Mouse (Mus musculus) thymus, adult 18-20 months (tissue): ENCODE data around the gene Art3.

Experiments
- DNase-seq, 2 experiments: peaks; one replicate each; pipeline ENCODE4 v3.0.0; 2022; ENCODE audit warnings: mixed read lengths in 2 of 2

Gene Art3

GRCm38 (mm10) chr5:92331635-92332338 is at the start of gene Art3:
Art3 (plus strand) TSS chr5:92331827.
- DNase-seq, result no peak

DNA sequence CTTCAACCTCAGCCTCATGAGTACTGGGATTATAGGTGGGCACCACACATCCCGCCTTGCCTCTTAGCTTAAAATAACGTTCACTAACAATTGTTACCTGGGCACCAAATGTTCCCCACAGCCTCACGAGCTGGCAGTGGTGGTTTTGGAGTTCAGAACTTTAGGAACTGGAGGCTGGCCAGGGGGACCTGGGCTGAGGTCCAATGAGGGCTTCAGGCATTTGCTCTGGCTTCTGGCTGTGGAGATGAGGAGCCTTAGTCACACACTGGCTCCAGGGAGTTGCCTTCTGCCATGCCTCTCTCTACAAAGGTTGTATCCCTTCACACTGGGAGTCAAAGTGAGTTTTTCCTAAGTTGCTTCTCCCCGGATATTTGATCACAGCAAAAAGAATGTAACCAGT is 49.1 kb upstream of the Art3 start:
- no peak for DNase-seq

DNA sequence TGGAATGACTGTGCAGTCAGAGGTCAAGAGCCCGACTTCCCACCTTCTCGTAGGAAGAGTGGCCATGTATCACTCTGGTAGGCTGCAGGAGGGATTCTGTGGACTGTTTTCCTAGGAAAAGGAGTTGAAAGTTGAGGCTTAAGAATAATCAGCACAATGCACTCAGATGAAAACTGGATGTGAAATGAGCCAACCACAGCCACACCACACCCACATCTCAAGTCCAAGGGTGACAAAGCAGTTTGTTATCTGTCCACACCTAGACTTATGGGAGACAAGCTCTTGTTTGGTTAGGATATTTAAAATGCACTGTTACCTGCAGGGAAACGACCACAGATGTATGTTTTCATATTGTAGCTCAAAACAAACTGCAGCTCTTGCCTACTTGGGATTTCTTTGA is 48.5 kb upstream of the Art3 start:
- DNase-seq, result no peak

- DNase-seq, result no peak
These were observed 43.8 kb upstream of the Art3 start for GRCm38 (mm10) chr5:92287840-92288239.

DNA sequence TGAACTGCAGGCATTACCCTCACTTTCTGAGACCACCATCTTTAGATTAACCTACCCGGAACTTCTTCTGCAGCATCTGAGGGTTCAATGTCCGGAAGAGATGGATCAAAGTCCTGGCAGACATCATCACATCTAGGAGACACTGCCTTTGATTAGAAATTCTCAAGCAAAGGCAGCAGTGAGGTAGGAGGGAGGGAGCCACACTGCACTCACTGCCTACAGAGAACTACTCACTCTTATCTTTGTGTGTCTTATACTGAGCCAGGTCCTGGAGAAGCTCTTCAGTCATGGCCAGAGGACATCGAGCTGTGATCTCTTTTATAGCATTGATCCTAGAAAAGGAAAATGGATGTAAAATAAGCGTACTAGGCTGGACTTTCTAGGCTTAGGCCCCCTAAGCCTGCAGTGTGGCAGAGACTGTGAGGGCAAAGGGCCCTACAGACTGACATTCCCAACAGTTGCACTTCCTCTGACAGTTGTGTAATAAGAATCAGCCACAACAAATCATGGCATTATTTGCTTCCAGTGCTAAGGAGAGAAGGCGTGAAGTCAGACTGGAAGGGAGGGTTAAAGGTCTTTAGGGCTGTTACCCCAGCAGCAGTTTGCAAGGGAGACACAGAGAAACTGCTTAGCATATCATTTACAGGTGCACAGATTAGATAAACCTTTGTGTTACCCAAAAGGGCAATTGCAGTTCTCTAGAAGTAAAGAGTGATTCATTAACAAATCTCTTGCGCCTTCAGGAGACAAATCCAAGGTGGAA is 39.8 kb upstream of the Art3 start:
- no peak for DNase-seq

DNA sequence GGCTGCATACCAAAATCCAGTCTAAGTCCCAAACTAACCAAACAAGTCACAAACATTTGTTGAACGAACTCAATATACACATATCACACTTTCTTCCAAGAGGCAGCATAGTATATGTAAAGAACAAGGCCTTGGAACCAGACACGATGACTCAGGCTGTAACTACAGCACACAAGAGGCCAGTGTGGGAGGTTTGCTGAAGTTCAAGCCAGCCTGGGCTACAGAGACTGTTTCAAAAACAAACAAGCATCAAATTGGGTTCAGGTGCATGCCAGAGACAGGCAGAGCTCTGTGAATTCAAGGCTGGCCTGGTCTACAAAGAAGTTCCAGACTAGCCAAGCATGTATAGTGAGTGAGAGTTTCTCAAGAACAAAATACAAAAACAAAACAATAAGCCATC is 37.1 kb upstream of the Art3 start:
- no peak for DNase-seq

DNA sequence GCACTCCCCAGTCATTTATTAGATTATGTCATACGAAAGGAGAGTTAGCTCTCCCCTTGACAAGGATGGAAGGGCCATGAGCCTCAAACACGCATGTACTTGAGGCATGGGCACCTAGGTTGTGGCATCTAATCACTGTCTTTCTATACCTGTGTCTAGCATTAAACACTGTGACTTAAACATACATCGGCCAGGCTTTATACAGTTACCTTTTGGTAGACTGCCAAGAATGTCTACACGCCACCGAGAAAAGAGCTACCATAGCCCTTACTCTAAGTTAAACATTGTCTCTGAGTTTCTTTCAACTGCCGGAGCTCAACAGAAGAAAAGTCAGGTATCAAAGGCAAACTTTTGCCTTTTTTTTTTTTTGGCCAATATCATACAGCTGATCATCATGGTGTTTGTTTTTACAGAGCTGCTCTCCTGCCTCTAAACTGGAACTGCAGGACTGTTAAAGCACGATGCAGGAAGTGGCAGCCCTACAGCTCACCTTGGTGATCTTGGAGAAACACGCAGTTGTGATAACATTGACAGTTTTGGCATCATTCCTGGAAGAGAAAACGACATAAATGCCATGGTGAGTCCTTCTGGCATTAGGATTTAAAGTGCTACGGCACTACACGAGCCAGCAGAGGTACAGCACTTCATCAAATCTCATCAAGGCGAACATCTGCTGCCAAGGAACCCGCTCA is 29.3 kb upstream of the Art3 start:
- no peak for DNase-seq

DNA sequence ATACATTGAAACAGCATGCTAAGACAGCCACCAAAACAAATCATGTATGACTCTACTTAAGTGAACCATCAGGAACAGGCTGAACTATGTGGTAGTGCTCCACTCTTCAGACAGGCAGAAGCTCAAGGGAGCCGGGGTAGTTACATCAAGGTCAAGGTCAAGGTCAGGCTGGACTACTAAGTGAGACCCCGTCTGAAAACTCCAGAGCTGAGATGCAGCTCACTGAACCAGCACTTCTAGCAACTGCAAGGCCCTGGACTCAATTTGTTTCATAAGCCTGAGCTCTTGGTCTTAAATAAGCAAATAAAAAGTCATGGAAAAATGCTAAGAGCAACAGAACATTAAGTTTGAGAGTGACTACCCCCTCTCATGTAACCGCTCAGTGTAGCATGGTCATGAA is 27.3 kb upstream of the Art3 start:
- no peak for DNase-seq

DNA sequence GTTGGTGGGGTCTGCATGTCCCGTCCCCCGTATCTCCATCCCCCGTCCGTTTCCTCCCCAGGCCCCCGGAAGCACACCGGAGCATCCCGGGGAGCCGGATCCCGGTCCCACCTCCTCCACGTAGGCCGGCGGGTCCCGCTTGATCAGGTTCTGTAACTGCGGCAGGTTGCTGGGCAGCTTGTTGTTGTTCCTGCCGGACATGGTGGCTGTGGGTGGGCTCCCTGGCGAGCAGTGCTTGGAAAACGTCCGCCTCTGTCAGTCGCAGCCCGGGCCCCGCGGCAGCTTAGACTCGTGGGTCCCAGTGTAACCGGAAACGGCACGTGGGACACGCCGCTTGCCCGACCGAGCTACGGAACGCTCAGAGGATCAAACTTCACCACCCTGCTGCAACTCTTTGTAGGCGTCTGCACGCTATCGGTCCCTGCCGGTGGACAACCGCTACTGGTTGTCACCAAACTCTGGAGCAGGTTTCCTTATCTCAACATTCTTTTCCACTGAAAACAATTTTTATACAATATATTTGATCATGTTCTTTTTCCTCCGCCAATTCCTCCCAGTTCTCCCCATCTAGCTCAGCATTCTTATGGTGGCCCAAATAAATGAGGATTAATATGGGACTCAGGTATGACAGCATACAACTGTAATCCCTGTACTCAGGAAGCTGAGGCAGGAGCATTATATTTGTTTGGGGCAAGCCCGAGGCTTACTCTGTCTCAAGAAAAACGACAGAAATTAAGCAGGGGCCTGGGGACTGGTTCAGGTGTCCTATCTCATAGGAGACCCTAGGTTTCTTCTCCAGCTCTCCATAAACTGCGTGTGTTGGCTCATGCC is 21.7 kb upstream of the Art3 start, which contains the start of gene Sdad1:
Gene Sdad1, minus strand, starts transcription at position 799 of the 831 bp plus-strand sequence.
- DNase-seq, result peak; percentile 86 to 90

- DNase-seq, result peak; percentile 28 to 67
These were observed 19.4 kb upstream of the Art3 start for GRCm38 (mm10) chr5:92312046-92312715.

DNA sequence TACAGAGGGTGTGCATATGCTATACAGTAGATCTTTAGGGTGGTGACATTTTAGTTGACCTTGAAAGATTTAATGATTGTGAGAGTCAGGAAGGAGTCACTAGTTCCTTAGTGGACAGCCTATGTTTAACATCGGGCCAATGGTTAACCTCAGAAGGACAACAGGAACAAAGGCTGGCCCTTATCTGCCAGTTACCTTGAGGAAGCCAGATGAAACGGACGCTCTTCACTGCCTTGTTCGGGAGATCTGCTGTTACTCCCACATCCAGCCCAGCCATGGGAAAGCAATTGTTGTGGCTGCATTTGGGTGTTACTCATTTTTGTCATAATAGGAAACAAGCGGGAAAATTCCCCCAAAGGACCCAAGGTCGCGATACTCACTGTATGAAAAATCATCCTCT is 17.9 kb upstream of the Art3 start:
- no peak for DNase-seq

DNA sequence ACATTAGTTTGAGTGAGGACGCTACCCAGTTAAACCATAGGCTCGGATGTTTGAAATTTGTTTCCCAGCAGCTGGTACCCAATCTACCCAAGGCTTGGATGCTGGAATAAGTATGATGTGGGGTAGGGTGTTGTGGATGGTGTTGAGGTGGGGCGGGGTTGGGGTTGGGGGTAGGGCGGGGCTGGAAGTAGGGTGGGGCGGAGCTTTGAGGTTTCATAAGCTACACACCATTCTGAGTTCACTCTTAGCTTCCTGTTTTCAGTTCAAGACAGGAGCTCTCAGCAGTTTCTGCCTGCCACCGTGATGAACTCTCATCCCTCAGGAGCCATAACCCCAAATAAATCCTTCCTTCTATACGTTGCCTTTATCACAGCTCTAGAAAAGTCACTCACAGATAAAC is 13.5 kb upstream of the Art3 start:
- DNase-seq, result no peak

- DNase-seq, result no peak
These were observed 13.0 kb upstream of the Art3 start for GRCm38 (mm10) chr5:92318596-92318995.

- DNase-seq, result no peak
These were observed 9.8 kb upstream of the Art3 start for GRCm38 (mm10) chr5:92321631-92322400.

DNA sequence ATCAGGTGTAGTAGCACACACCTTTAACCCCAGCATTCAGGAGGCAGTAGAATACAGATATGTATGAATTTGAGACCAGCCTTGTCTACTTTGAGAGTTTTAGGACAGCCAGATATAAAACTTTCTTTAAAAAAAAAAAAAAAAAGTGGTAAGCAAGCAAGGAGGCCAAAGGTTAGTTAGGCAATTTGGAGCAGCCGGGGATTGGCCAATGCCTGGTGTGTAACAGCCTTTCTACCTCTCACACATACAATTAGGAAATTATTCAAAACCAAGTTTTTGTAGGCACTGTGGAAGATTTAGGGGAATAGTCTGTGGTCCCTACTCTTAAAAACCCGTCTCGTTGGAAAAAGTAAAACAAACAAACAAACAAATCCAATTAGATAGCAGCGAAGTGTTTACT is 9.0 kb upstream of the Art3 start:
- DNase-seq, result no peak

GRCm38 (mm10) chr5:92323264-92323663 is 8.4 kb upstream of the Art3 start:
- DNase-seq, result no peak

- DNase-seq, result no peak
These were observed 4.3 kb upstream of the Art3 start for GRCm38 (mm10) chr5:92327367-92327766.

- no peak for DNase-seq
These were observed 3.7 kb upstream of the Art3 start, which contains the start of gene Cxcl9 for GRCm38 (mm10) chr5:92327929-92328328. Cxcl9 (minus strand) TSS chr5:92328079.

DNA sequence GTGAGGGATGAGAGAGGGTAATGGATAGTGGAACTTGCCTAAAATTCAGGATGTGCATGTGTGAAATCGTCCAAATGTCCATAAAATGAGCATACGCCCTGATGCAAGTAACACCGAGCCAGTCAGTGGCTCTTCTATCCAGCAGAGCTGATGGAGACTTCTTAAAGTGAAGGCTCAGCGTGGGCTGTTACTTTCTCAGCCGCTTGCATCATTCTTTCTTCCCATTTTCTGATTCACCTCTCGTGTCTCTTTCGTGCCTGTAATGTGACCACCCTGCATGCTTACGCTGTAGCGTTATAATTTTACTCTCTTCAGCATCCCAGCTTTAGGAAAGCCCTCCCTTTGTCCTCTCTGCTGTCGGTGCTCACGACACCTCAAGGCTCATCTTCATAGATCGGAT is 505 bp upstream of the Art3 start:
- no peak for DNase-seq

DNA sequence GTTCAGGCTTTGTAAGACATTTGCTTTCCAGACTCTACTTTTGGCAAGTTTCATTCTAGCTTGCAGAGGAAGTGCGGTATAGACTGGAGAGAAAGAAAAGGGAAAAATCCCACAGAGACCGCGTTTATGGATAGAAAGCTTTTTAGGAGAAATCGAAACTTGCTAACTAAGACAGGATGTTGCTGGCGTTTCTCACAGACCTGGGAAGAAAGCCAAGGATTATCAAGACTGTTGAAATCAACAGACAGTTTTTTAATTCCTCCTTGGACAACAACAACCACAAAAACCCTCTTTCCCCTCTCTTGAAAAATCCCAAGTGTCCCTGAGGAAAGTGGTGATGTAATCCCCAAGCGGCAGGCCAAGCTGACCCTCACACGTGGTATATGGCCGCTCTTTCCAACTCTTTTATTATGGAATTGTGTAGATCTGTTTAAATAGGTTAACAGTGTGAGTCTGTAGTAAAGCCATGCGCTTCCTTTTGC is 773 bp downstream of the Art3 start:
- DNase-seq, result no peak

- DNase-seq, result no peak
These were observed 5.1 kb downstream of the Art3 start for GRCm38 (mm10) chr5:92336743-92337142.
